Comparison of ENCODE assay signal across 9 mouse cellular contexts in genomic region chr1:180482840-180483398, GRCm38 (mm10). TPM values are rescaled to one million over a fixed set of nuclear protein-coding genes. Genes with fewer than 3 reads are reported as not detected.
DNase-seq lines count a peak whose midpoint lies in the region; ATAC-seq and TF ChIP-seq lines count a peak whose summit lies in the region.
"Had no signal": no experiment of that assay in that cellular context is flagged by ENCODE, and none has a peak within 500 bp of the region (broad histone marks: within the 10 kb centered on the region; RNA-seq: fewer than 3 reads in every experiment).

No protein-coding gene starts in this region.

- no peak for TF ChIP-seq POLR2A in CH12.LX (IDR thresholded peaks at IDR 0.05; ENCODE audit: low read depth, low read length)

- H3K27ac ChIP-seq in gastrocnemius, adult 2 months, result peak overlapping the region; percentile 31
- H3K27ac ChIP-seq in CH12.LX (ENCODE audit: insufficient read depth, low read depth), result no peak overlapping the region
- H3K27ac ChIP-seq in liver, embryonic 16.5 days (ENCODE audit: low read length), result no peak overlapping the region

- no peak for TF ChIP-seq EP300 in CH12.LX (IDR thresholded peaks at IDR 0.05; ENCODE audit: low read length)

- TF ChIP-seq RAD21 in CH12.LX (IDR thresholded peaks at IDR 0.05; ENCODE audit: low read depth, low read length), result no peak

- no peak overlapping the region for H3K9ac ChIP-seq in CH12.LX (ENCODE audit: insufficient read depth, low read depth)
- H3K9ac ChIP-seq in liver, embryonic 16.5 days (ENCODE audit: low read depth, low read length), result no peak overlapping the region

- peaks cover 12 to 28% of the 10 kb centered on the region in 2 experiments for H3K4me1 ChIP-seq in CH12.LX (ENCODE audit: control insufficient read depth in 1 of 2, insufficient read depth in 2 of 2)
- no peaks in the 10 kb centered on the region for H3K4me1 ChIP-seq in liver, embryonic 16.5 days (ENCODE audit: control insufficient read depth, low read depth, low read length)

- no peaks in the 10 kb centered on the region for H3K79me2 ChIP-seq in CH12.LX (replicated peaks; ENCODE audit: control insufficient read depth, extremely low read depth, insufficient read depth, poor library complexity, severe bottlenecking)

- ATAC-seq in granulocyte monocyte progenitor cell, adult 5-6 weeks (replicated peaks; ENCODE audit: poor library complexity, severe bottlenecking), result peak; percentile 11; the same call in 1 of the 2 replicates
- no peak for ATAC-seq in liver, embryonic 16.5 days (ENCODE audit: low read depth)

- no peaks in the 10 kb centered on the region for H3K9me3 ChIP-seq in CH12.LX (replicated peaks; ENCODE audit: low read length)
- no peaks in the 10 kb centered on the region for H3K9me3 ChIP-seq in liver, embryonic 16.5 days (replicated peaks; ENCODE audit: control insufficient read depth, low read length)

- H3K4me2 ChIP-seq in CH12.LX (ENCODE audit: insufficient read depth, low read depth, poor library complexity, severe bottlenecking), result peak overlapping the region; percentile 2; the same call in 1 of the 2 replicates
- H3K4me2 ChIP-seq in liver, embryonic 16.5 days (ENCODE audit: low read depth, low read length), result peak overlapping the region; percentile 41

- in situ Hi-C loops in CH12.LX (cut with MboI; ENCODE audit: low pct_ligation_motif_present, low pct_unique_long_range_greater_than_20kb, low sequenced_read_pairs), result loop anchor here (5.0 to 10.0 kb wide), 2 partner anchors 46 to 62 kb away; no protein-coding TSS in a partner anchor

- dilution Hi-C loops in CH12.LX (cut with MboI; ENCODE audit: extremely low pct_ligation_motif_present, extremely low pct_unique_long_range_greater_than_20kb, low sequenced_read_pairs), result no loop called here

- intact Hi-C loops in gastrocnemius, adult 2 months (cut with DNase I), result loop anchor here (5.0 kb wide), 1 partner anchor 216 kb away; no protein-coding TSS in a partner anchor

- WGBS in liver, embryonic 16.5 days (ENCODE audit: insufficient replicate concordance), result 4% methylated on average over 39 of the region's 39 CpGs

- DNase-seq in gastrocnemius, adult 2 months, result no peak
- no peak for DNase-seq in gastrocnemius, postnatal 25 days
- DNase-seq in CH12.LX (ENCODE audit: extremely low read depth), result no peak
- DNase-seq in adrenal gland, postnatal 25 days, result no peak
- DNase-seq in yolk sac, embryonic 10.5 days (ENCODE audit: low spot score), result no peak
- no peak for DNase-seq in frontal cortex, postnatal 14 days (ENCODE audit: low spot score in 2 of 2)

- no peak for TF ChIP-seq CTCF in gastrocnemius, adult 2 months (IDR thresholded peaks at IDR 0.05)
- no peak for TF ChIP-seq CTCF in CH12.LX (conservative IDR thresholded peaks at IDR 0.05 in 1 of 2, IDR thresholded peaks at IDR 0.05 in 1 of 2; ENCODE audit: low read depth in 2 of 2, low read length in 2 of 2)

- no peaks in the 10 kb centered on the region for H3K27me3 ChIP-seq in CH12.LX (replicated peaks)
- peaks cover 37% of the 10 kb centered on the region for H3K27me3 ChIP-seq in liver, embryonic 16.5 days (ENCODE audit: control insufficient read depth, insufficient read depth, low read depth, low read length)

- H3K4me3 ChIP-seq in gastrocnemius, adult 2 months, result peak overlapping the region; percentile 67
- H3K4me3 ChIP-seq in CH12.LX (replicated peaks in 1 of 3; ENCODE audit: low read depth in 2 of 3, low read length in 2 of 3, poor library complexity in 1 of 3), result no peak overlapping the region
- H3K4me3 ChIP-seq in liver, embryonic 16.5 days (ENCODE audit: low read depth, low read length), result peak overlapping the region; percentile 22; the same call in 1 of the 2 replicates

- H3K36me3 ChIP-seq in CH12.LX (replicated peaks in 1 of 2; ENCODE audit: control insufficient read depth in 1 of 2, insufficient read depth in 1 of 2, low read length in 1 of 2), result no peaks in the 10 kb centered on the region
- no peaks in the 10 kb centered on the region for H3K36me3 ChIP-seq in liver, embryonic 16.5 days (ENCODE audit: control insufficient read depth, insufficient read depth)

TF ChIP-seq in CH12.LX, 34 proteins besides CTCF, POLR2A, EP300 and RAD21:
- no peak for TF ChIP-seq POLR2AphosphoS2 (IDR thresholded peaks at IDR 0.05; ENCODE audit: low read depth, low read length)
- TF ChIP-seq KAT2A (IDR thresholded peaks at IDR 0.05; ENCODE audit: insufficient replicate concordance, low read length), result no peak
- no peak for TF ChIP-seq MAX (IDR thresholded peaks at IDR 0.05; ENCODE audit: low read length)
- TF ChIP-seq USF2 (conservative IDR thresholded peaks at IDR 0.05; ENCODE audit: low read depth, low read length), result no peak

RNA-seq across cellular contexts. Expression of gene Stum, which starts 0.4 kb away (rescaled TPM):
- under 1 TPM; 0.41 to 0.86 TPM for total RNA-seq in gastrocnemius, adult 2 months (2021)
- total RNA-seq in gastrocnemius, postnatal 25 days (2021), result under 1 TPM; 0.43 to 0.49 TPM
- total RNA-seq in CH12.LX (2012; rRNA removed) (0.34 and 0.42 TPM in 2 replicates), CH12.LX (2014; rRNA removed) (0.51 and 0.80 TPM in 2 replicates)
- 0.61 and 0.67 TPM in 2 replicates for polyA plus RNA-seq in CH12.LX (2012; ENCODE audit: insufficient read length, low read depth)
- total RNA-seq in granulocyte monocyte progenitor cell, adult 5-6 weeks (2014; fragmentation: Nextera tagmentation), result not detected in 2 replicates
- total RNA-seq in granulocyte monocyte progenitor cell, adult 5-6 weeks (2017), result not detected in 2 replicates
- not detected in 2 replicates for polyA plus RNA-seq in liver, embryonic 16.5 days (2015; fragmentation: Nextera tagmentation; extraction: Ambion mirVana)
- 0.12 and 0.57 TPM in 2 replicates for total RNA-seq in adrenal gland, postnatal 25 days (2021)
- polyA plus RNA-seq: C2C12 had no signal

Comparison
In these comparisons a context has a peak if more than half of its experiments do, and no peak if none do; other contexts are left out.
1. H3K4me3 ChIP-seq: peak in gastrocnemius, adult 2 months (single experiment) and liver, embryonic 16.5 days (single experiment); none in CH12.LX (0 of 3).